Mouse (Mus musculus): ENCODE data around the gene Gm28053. TPM values are rescaled to one million over a fixed set of nuclear protein-coding genes. Genes with fewer than 3 reads are reported as not detected.

Gene Gm28053
- polyA plus RNA-seq, 1 experiment from 2014 or later, result not detected

Other genes with a start within 250 kb of the Gm28053 start
- gene Atp6v0e2, start 181.0 kb upstream of the Gm28053 start, polyA plus RNA-seq (2015; fragmentation: Nextera tagmentation; extraction: Ambion mirVana), result 292 and 304 TPM in 2 replicates
- gene Lrrc61, start 163.8 kb upstream of the Gm28053 start, polyA plus RNA-seq (2015; fragmentation: Nextera tagmentation; extraction: Ambion mirVana), result 27.9 and 28.5 TPM in 2 replicates
- 4.5 and 5.6 TPM in 2 replicates for gene Rarres2, start 145.8 kb upstream of the Gm28053 start, polyA plus RNA-seq (2015; fragmentation: Nextera tagmentation; extraction: Ambion mirVana)
- gene Gm45021, start 129.0 kb upstream of the Gm28053 start, polyA plus RNA-seq (2015; fragmentation: Nextera tagmentation; extraction: Ambion mirVana), result not detected in 2 replicates
- 48.9 and 50.4 TPM in 2 replicates for gene Repin1, start 124.7 kb upstream of the Gm28053 start, polyA plus RNA-seq (2015; fragmentation: Nextera tagmentation; extraction: Ambion mirVana)
- gene Gm44965, start 124.7 kb upstream of the Gm28053 start, polyA plus RNA-seq (2015; fragmentation: Nextera tagmentation; extraction: Ambion mirVana), result 0.88 TPM in 1 of 2 replicates, not detected in the other
- gene Zfp775, start 116.5 kb upstream of the Gm28053 start, polyA plus RNA-seq (2015; fragmentation: Nextera tagmentation; extraction: Ambion mirVana), result 16.3 and 16.8 TPM in 2 replicates
- 20.9 and 23.8 TPM in 2 replicates for gene AI854703, start 91.8 kb upstream of the Gm28053 start, polyA plus RNA-seq (2015; fragmentation: Nextera tagmentation; extraction: Ambion mirVana)
- gene Gimap8, start 71.4 kb upstream of the Gm28053 start, polyA plus RNA-seq (2015; fragmentation: Nextera tagmentation; extraction: Ambion mirVana), result 0.52 and 0.86 TPM in 2 replicates
- gene Gimap9, start 42.5 kb upstream of the Gm28053 start, polyA plus RNA-seq (2015; fragmentation: Nextera tagmentation; extraction: Ambion mirVana), result 1.5 and 1.7 TPM in 2 replicates
- 0.68 and 1.5 TPM in 2 replicates for gene Gimap4, start 34.1 kb upstream of the Gm28053 start, polyA plus RNA-seq (2015; fragmentation: Nextera tagmentation; extraction: Ambion mirVana)
- 6.6 and 6.8 TPM in 2 replicates for gene Gimap6, start 10.4 kb upstream of the Gm28053 start, polyA plus RNA-seq (2015; fragmentation: Nextera tagmentation; extraction: Ambion mirVana)
- not detected in 2 replicates for gene Gimap7, start within 50 bp of the Gm28053 start, polyA plus RNA-seq (2015; fragmentation: Nextera tagmentation; extraction: Ambion mirVana)
- gene Gimap1, start 20.4 kb downstream of the Gm28053 start, polyA plus RNA-seq (2015; fragmentation: Nextera tagmentation; extraction: Ambion mirVana), result 4.8 and 5.8 TPM in 2 replicates
- 0.71 and 1.6 TPM in 2 replicates for gene Gimap5, start 27.6 kb downstream of the Gm28053 start, polyA plus RNA-seq (2015; fragmentation: Nextera tagmentation; extraction: Ambion mirVana)
- not detected in 2 replicates for gene Gimap3, start 52.2 kb downstream of the Gm28053 start, polyA plus RNA-seq (2015; fragmentation: Nextera tagmentation; extraction: Ambion mirVana)
- 15.0 and 16.1 TPM in 2 replicates for gene Tmem176a, start 122.3 kb downstream of the Gm28053 start, polyA plus RNA-seq (2015; fragmentation: Nextera tagmentation; extraction: Ambion mirVana)
- 110 and 122 TPM in 2 replicates for gene Tmem176b, start 122.9 kb downstream of the Gm28053 start, polyA plus RNA-seq (2015; fragmentation: Nextera tagmentation; extraction: Ambion mirVana)
- not detected in 2 replicates for gene Aoc1, start 154.3 kb downstream of the Gm28053 start, polyA plus RNA-seq (2015; fragmentation: Nextera tagmentation; extraction: Ambion mirVana)
- gene 1600015I10Rik, start 211.3 kb downstream of the Gm28053 start, polyA plus RNA-seq (2015; fragmentation: Nextera tagmentation; extraction: Ambion mirVana), result not detected in 2 replicates